Mouse (Mus musculus) spleen, postnatal 0 days (tissue): ENCODE data around the gene Cyp3a11. TPM values are rescaled to one million over a fixed set of nuclear protein-coding genes. Genes with fewer than 3 reads are reported as not detected.

ENCODE experiments used
- polyA plus RNA-seq: library from polyadenylated mRNA; unstranded; fragments of >200 nt; fragmentation: Nextera tagmentation; extraction: Ambion mirVana; gene quantifications from 2 replicates; pipeline ENCODE4 v1.2.1, GENCODE M21; 2015

Cyp3a11 gene
- polyA plus RNA-seq = 0.21 and 0.38 TPM in 2 replicates

DNA sequence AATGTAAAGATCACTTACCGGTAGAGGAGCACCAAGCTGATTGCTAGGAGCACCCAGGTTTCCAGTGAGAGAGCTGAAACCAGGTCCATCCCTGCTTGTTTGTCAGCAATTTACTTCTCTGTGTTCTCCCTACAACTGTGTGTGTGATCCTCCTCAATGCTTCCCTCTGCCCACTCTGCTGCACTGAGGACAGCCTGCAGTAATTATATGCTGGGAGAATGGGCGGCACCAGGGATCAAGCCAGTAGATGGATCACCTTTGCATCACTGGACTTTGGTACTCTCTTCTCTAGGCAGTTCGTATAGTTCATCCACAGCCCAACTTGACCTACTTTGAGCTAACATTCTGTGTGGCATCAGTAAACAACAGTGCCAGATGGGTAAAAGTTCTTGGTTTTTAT, at the start of gene Cyp3a11:
TSS of gene Cyp3a11 (minus strand) at position 277 of the 400 bp plus-strand sequence.

DNA sequence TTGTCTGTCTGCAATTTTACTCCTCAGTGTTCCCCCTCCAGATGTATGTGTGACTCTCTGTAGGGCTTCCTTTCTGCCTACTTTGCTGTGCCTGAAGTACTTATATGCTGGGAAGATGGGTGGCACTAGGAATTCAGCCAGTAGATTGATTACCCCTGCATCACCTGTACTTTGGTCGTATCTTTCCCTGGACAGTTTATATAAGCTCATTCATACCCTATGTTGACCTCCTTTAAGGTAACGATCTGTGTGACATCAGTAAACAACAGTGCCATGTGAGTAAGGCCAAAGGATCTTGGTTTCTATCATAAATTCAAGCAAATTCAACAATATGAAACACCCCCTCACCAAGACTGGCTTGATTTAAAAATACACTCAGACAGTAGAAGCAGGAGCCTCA, 74.0 kb downstream of the Cyp3a11 start, which contains the start of gene Cyp3a44:
TSS of gene Cyp3a44 (minus strand) at position 79 of the 400 bp plus-strand sequence.

Other genes starting within 250 kb of the Cyp3a11 start
- 0.13 TPM in 2 replicates for gene Cyp3a41a, start 159.8 kb downstream of the Cyp3a11 start, polyA plus RNA-seq
- gene Cyp3a44, start 74.1 kb downstream of the Cyp3a11 start, polyA plus RNA-seq = not detected in 2 replicates
- gene Cyp3a25, start 129.7 kb upstream of the Cyp3a11 start, polyA plus RNA-seq = 0.17 TPM in 1 of 2 replicates, not detected in the other
- not detected in 2 replicates for gene Cyp3a59, start 199.3 kb upstream of the Cyp3a11 start, polyA plus RNA-seq